Mouse (Mus musculus) hindbrain, embryonic 16.5 days (tissue): ENCODE measurements around the gene Gm20716. TPM values are rescaled to one million over a fixed set of nuclear protein-coding genes. Genes with fewer than 3 reads are reported as not detected.
A peak's percentile ranks its signal among the peaks of the same experiment; 100 is the strongest.

ENCODE experiments used
- ATAC-seq: fragments of 200-750 bp; cut with Nextera tagmentation; 2 replicates; pipeline ENCODE4 v1.8.0; 2017; ENCODE audit warnings: moderate TSS enrichment, moderate library complexity
- H3K27ac ChIP-seq: fragments of 300-500 bp; sonication (generic); 2 replicates; pipeline ENCODE4 v1.5.1; 2014; ENCODE audit warnings: low read depth, mild to moderate bottlenecking, control low read depth, low read length, moderate library complexity
- H3K27me3 ChIP-seq: fragments of 300-500 bp; sonication (generic); replicated peaks from 2 replicates; pipeline ENCODE4 v1.6.1; 2014; ENCODE audit warnings: low read length; ENCODE audit not compliant: control insufficient read depth, insufficient read depth
- H3K36me3 ChIP-seq: fragments of 300-500 bp; sonication (generic); 2 replicates; pipeline ENCODE4 v1.6.1; 2014; ENCODE audit warnings: mild to moderate bottlenecking, low read length, moderate library complexity, mixed read lengths; ENCODE audit not compliant: control insufficient read depth, insufficient read depth
- H3K4me1 ChIP-seq: fragments of 300-500 bp; sonication (generic); 2 replicates; pipeline ENCODE4 v1.6.1; 2014; ENCODE audit warnings: low read depth, low read length; ENCODE audit not compliant: control insufficient read depth, insufficient read depth
- H3K4me2 ChIP-seq: fragments of 300-500 bp; sonication (generic); 2 replicates; pipeline ENCODE4 v1.6.1; 2014; ENCODE audit warnings: mild to moderate bottlenecking, low read length, control low read depth, moderate library complexity
- H3K4me3 ChIP-seq: fragments of 300-500 bp; sonication (generic); 2 replicates; pipeline ENCODE4 v1.5.1; 2014; ENCODE audit warnings: mild to moderate bottlenecking, low read length, control low read depth, moderate library complexity
- H3K9ac ChIP-seq: fragments of 300-500 bp; sonication (generic); 2 replicates; pipeline ENCODE4 v1.6.1; 2014; ENCODE audit warnings: low read depth, mild to moderate bottlenecking, control low read depth, low read length, moderate library complexity
- H3K9me3 ChIP-seq: fragments of 300-500 bp; sonication (generic); 2 replicates; pipeline ENCODE4 v1.6.1; 2014; ENCODE audit warnings: mild to moderate bottlenecking, low read length, moderate library complexity; ENCODE audit not compliant: control insufficient read depth
- WGBS: fragments of 180-500 bp; shearing (Covaris S2); extraction: QIAGEN DNeasy Blood & Tissue Kit; methylation state at CpG from one replicate; pipeline ENCODE4 v1.1.7; 2014; 5-methylcytosine and 5-hydroxymethylcytosine counted together
- polyA plus RNA-seq: library from polyadenylated mRNA; unstranded; fragments of >200 nt; fragmentation: Nextera tagmentation; extraction: Ambion mirVana; gene quantifications from 2 replicates; pipeline ENCODE4 v1.2.1, GENCODE M21; 2015

Gene Gm20716
- polyA plus RNA-seq = 15.1 and 16.8 TPM in 2 replicates

DNA sequence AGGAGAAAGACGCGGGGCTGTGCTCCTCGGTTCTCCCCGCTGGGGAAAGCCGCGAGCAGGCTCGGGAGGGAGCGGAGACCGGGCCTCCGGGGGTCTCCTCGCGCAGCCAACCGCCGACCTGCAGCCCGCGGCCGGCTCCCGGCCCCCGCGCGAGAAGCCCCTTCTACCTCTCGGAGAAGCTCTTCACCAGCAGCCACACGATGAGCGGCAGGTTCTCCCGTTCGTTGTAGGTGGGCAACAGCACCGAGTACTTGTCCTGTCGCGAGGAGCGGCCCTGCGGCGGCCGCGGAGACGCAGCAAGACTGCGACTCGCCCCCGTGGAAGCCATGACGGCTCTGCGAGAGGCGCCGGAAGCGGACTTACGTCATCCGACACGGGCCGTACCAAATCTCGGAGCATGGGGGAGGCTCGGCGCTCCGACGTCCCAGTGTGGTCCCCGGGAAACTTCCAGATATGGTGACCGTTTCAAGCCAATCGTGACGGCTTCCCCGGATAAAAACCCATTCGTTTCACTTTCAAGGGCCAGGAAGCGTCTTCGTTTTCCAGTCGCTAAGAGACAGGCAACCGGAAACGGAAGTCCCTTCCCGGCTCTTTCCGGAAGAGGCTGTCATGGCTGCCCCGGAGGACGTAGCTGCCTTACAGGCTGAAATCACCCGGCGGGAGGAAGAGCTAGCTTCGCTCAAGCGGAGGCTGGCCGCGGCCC lies at the start of gene Gm20716, which contains the start of the genes Dpm1 and Mocs3:
TSS of gene Gm20716 (minus strand) at position 339 of the 703 bp plus-strand sequence.
TSS of gene Dpm1 (minus strand) at position 566 of the 703 bp plus-strand sequence.
TSS of gene Mocs3 (plus strand) at position 597 of the 703 bp plus-strand sequence.
- Histone ChIP-seq H3K27ac (peak within 1 kb of the TSS; percentile 97), H3K4me2 (peak within 1 kb of the TSS; percentile 99), H3K36me3 (peaks cover 5% of the 10 kb centered on the region; the same call in 1 of the 2 replicates)

GRCm38 (mm10) chr2:168274374-168274935 lies 44.3 kb upstream of the Gm20716 start:
- H3K9ac ChIP-seq = no peak overlapping the region
- WGBS = 11% methylated on average over 11 of the region's 11 CpGs
- no peaks in the 10 kb centered on the region for H3K36me3 ChIP-seq
- no peak for ATAC-seq
- no peaks in the 10 kb centered on the region for H3K4me1 ChIP-seq
- H3K9me3 ChIP-seq = no peaks in the 10 kb centered on the region
- peaks cover 10% of the 10 kb centered on the region for H3K27me3 ChIP-seq
- H3K4me3 ChIP-seq = no peak overlapping the region
- H3K4me2 ChIP-seq = no peak overlapping the region
- no peak overlapping the region for H3K27ac ChIP-seq

More for the DNA sequence above, at the start of gene Gm20716, which contains the start of the genes Dpm1 and Mocs3:
- no peaks in the 10 kb centered on the region for H3K9me3 ChIP-seq
- H3K4me1 ChIP-seq = peaks cover 33% of the 10 kb centered on the region
- H3K4me3 ChIP-seq = peak within 1 kb of the TSS; percentile 99
- H3K27me3 ChIP-seq = no peaks in the 10 kb centered on the region
- ATAC-seq = peak; percentile 93
- H3K9ac ChIP-seq = peak within 1 kb of the TSS; percentile 90
- WGBS = under 1% methylated on average over 60 of the region's 73 CpGs

- no peak overlapping the region for H3K27ac ChIP-seq
- ATAC-seq = no peak
- no peaks in the 10 kb centered on the region; the same call in 1 of the 2 replicates for H3K9me3 ChIP-seq
- no peaks in the 10 kb centered on the region for H3K4me1 ChIP-seq
- H3K4me3 ChIP-seq = no peak overlapping the region
- peaks cover 7% of the 10 kb centered on the region; the same call in 1 of the 2 replicates for H3K27me3 ChIP-seq
- 56% methylated on average over 9 of the region's 9 CpGs for WGBS
- no peak overlapping the region for H3K4me2 ChIP-seq
- H3K9ac ChIP-seq = no peak overlapping the region
- H3K36me3 ChIP-seq = no peaks in the 10 kb centered on the region
Observed at GRCm38 (mm10) chr2:168273387-168273786, 43.2 kb upstream of the Gm20716 start.

DNA sequence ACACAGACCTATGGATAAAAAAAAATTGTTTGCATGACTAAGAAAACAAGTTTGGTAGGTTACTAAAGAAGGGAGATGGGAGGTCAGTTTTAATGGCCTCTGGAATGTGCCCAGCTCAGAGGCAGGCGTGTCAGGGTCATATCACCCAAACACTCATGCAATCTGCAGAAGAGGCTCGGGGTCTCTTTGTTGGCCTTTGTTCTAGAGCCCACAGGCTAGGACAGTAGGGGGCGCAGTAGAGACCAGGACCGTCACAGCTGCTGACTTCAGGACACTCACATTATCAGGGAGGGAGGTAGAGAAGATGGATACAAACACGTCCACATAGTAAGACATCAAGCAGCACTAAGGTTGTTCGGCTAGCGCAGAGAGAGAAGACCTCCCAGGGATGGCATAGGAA lies 37.9 kb upstream of the Gm20716 start:
- Histone ChIP-seq H3K27ac (no peak overlapping the region), H3K4me2 (no peak overlapping the region), H3K4me3 (no peak overlapping the region), H3K36me3 (no peaks in the 10 kb centered on the region), H3K9me3 (no peaks in the 10 kb centered on the region; the same call in 1 of the 2 replicates), H3K9ac (no peak overlapping the region), H3K27me3 (no peaks in the 10 kb centered on the region), H3K4me1 (no peaks in the 10 kb centered on the region)
- 34% methylated on average over 7 of the region's 7 CpGs for WGBS
- ATAC-seq = no peak

- H3K4me3 ChIP-seq = no peak overlapping the region
- no peak overlapping the region for H3K9ac ChIP-seq
- H3K9me3 ChIP-seq = no peaks in the 10 kb centered on the region
- H3K27me3 ChIP-seq = no peaks in the 10 kb centered on the region
- ATAC-seq = no peak
- H3K36me3 ChIP-seq = no peaks in the 10 kb centered on the region
- H3K27ac ChIP-seq = no peak overlapping the region
- WGBS = 91% methylated on average over 10 of the region's 10 CpGs
- H3K4me1 ChIP-seq = no peaks in the 10 kb centered on the region
- H3K4me2 ChIP-seq = no peak overlapping the region
Observed at GRCm38 (mm10) chr2:168260900-168261299, 30.7 kb upstream of the Gm20716 start.

GRCm38 (mm10) chr2:168260124-168260523 lies 30.0 kb upstream of the Gm20716 start:
- Histone ChIP-seq H3K36me3 (no peaks in the 10 kb centered on the region), H3K4me2 (no peak overlapping the region), H3K4me1 (no peaks in the 10 kb centered on the region), H3K27ac (no peak overlapping the region), H3K9ac (no peak overlapping the region), H3K27me3 (no peaks in the 10 kb centered on the region), H3K4me3 (no peak overlapping the region), H3K9me3 (no peaks in the 10 kb centered on the region)
- ATAC-seq = no peak
- 88% methylated on average over 3 of the region's 3 CpGs for WGBS

- no peaks in the 10 kb centered on the region for H3K36me3 ChIP-seq
- H3K27me3 ChIP-seq = no peaks in the 10 kb centered on the region
- 89% methylated on average over 8 of the region's 8 CpGs for WGBS
- no peak overlapping the region for H3K9ac ChIP-seq
- H3K9me3 ChIP-seq = no peaks in the 10 kb centered on the region
- no peak overlapping the region for H3K4me2 ChIP-seq
- H3K4me1 ChIP-seq = no peaks in the 10 kb centered on the region
- H3K4me3 ChIP-seq = no peak overlapping the region
- no peak for ATAC-seq
- H3K27ac ChIP-seq = no peak overlapping the region
Observed at GRCm38 (mm10) chr2:168259046-168259445, 28.9 kb upstream of the Gm20716 start.

GRCm38 (mm10) chr2:168257188-168257587 lies 27.0 kb upstream of the Gm20716 start:
- no peak overlapping the region for H3K27ac ChIP-seq
- H3K9ac ChIP-seq = no peak overlapping the region
- no peaks in the 10 kb centered on the region for H3K4me1 ChIP-seq
- 94% methylated on average over 4 of the region's 4 CpGs for WGBS
- no peak overlapping the region for H3K4me2 ChIP-seq
- ATAC-seq = no peak
- no peak overlapping the region for H3K4me3 ChIP-seq
- no peaks in the 10 kb centered on the region for H3K36me3 ChIP-seq
- no peaks in the 10 kb centered on the region for H3K27me3 ChIP-seq
- H3K9me3 ChIP-seq = no peaks in the 10 kb centered on the region

GRCm38 (mm10) chr2:168256506-168256905 lies 26.3 kb upstream of the Gm20716 start:
- H3K27ac ChIP-seq = no peak overlapping the region
- no peak overlapping the region for H3K4me3 ChIP-seq
- 0 out of 2 replicates have a peak, but pooled peaks cover 3% of the 10 kb centered on the region for H3K27me3 ChIP-seq
- no peak overlapping the region for H3K9ac ChIP-seq
- ATAC-seq = no peak
- H3K9me3 ChIP-seq = no peaks in the 10 kb centered on the region
- H3K36me3 ChIP-seq = no peaks in the 10 kb centered on the region
- 88% methylated on average over 3 of the region's 3 CpGs for WGBS
- H3K4me2 ChIP-seq = no peak overlapping the region
- no peaks in the 10 kb centered on the region for H3K4me1 ChIP-seq
